Mouse (Mus musculus) lung, postnatal 36 days (tissue): ENCODE data around the gene Psmb8.
"Not testable (repeated sequence)": the region's sequence is repeated elsewhere in the genome, so short reads cannot be mapped to it uniquely, and the experiment has no call there.

ENCODE experiments used
- DNase-seq: peaks from one replicate; pipeline ENCODE4 v3.0.0; 2022; ENCODE audit warnings: mixed read lengths

The Psmb8 gene

DNA sequence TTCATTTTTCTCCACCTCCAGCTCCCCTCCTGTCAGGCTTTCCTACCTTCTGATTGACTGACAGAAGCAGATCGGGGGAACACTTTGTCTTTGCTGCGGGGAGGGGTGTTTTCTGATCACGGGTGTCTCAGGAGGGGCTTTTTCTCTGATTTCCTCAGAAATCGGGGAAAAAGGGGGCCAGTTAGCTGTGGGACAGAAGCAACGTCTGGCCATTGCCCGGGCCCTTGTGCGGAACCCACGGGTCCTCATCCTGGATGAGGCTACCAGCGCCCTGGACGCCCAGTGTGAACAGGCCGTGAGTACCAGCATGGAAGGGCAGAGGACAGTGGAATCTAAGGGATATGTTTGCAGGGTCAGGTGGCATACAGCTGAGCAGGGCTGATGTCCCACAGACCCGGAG, 17.7 kb downstream of the Psmb8 start:
- no peak for DNase-seq

GRCm38 (mm10) chr17:34217216-34217928, 19.9 kb downstream of the Psmb8 start:
- no peak for DNase-seq

DNA sequence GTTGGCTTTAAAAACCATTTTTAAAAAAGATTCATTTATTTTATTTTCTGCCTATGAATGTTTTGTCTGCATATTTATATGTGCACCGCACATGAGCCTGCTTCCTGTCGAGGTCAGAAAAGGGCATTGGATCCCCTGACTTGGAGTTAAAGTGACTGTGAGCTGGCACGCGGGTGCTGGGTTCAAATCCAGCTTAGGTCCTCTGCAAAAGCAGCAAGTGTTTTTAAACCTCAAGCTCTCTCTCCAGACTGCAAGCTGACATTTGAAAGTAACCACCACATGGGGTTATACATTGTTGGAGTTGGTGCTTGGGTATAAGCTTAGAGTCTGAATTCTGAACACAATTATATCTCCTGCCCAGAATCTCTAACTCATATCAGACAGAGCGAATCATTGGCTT, 20.5 kb downstream of the Psmb8 start:
- no peak for DNase-seq

GRCm38 (mm10) chr17:34218675-34219074, 21.2 kb downstream of the Psmb8 start:
- peak; percentile 85 for DNase-seq

DNA sequence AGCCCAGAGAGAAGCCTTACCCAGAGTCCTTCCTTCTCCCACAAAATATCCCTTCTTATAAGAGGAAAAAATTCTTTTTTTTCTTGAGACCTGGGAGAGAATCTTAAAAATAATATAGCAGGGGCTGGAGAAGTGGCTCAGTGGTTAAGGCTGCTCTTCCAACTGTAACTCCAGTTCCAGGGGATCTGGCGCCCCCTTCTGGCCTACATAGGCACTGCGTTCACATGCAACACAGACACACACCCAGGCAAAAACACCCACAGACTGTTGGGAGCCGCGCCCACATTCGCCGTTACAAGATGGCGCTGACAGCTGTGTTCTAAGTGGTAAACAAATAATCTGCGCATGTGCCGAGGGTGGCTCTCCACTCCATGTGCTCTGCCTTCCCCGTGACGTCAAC, 21.6 kb downstream of the Psmb8 start:
- DNase-seq = peak; percentile 81

DNA sequence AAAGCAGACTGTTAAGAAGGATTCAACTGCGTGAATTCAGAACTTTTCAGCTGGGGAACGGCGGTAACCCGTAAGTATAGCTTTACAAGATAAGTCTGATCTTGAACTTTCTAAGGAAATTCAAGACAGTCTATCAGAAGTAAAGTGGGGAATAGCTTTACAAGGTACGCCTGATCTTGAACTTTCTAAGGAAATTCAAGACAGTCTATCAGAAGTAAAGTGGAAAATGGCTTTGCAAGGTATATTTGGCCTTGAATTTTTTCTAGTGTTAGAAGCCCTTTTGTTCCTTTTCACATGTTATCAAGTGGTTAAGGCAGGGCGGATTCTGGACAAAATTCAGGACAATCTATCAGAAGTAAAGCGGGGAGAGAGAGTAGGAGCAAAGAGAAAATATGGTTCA, 22.3 kb downstream of the Psmb8 start:
- peak; percentile 37 for DNase-seq

DNA sequence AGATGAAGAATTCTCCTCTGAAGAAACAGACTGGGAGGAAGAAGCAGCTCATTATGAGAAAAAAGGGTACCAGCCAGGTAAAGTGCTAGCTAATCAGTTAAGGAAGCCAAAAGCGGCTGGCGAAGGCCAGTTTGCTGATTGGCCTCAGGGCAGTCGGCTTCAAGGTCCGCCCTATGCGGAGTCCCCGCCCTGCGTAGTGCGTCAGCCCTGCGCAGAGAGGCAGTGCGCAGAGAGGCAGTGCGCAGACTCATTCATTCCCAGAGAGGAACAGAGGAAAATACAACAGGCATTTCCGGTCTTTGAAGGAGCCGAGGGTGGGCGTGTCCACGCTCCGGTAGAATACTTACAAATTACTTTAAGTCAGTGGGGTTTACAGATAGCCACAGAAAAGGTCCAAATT, 22.9 kb downstream of the Psmb8 start:
- not testable (repeated sequence) for DNase-seq

DNA sequence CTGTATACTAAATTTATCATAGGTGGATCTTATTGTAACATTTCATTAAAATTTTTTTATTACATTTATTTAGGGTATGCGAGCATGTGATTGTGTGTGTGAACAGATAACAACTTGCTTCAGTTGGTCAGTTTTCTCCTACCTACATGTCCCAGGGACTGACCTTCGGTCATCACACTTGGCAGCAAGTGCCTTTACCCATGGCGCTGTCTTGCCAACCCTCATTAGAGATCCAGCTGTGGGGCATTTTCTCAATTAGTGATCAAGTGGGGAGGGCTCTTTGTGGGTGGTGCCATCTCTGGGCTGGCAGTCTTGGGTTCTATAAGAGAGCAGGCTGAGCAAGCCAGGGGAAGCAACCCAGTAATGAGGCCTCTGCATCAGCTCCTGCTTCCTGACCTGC, 27.3 kb downstream of the Psmb8 start:
- no peak for DNase-seq

GRCm38 (mm10) chr17:34225426-34225825, 27.9 kb downstream of the Psmb8 start:
- no peak for DNase-seq

DNA sequence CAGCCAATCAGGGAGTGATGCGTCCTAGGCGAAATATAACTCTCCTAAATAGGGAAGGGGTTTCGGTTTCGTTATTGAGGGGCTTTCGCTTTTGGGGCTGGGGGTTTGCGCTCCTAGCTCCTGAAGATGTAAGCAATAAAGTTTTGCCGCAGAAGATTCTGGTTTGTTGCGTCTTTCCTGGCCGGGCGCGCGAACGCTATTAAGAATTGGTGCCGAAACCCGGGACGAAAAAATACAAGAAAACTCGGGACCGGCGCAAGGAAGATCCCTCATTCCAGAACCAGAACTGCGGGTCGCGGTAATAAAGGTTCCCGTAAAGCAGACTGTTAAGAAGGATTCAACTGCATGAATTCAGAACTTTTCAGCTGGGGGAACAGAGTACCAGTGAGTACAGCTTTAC, 28.4 kb downstream of the Psmb8 start:
- not testable (repeated sequence) for DNase-seq

DNA sequence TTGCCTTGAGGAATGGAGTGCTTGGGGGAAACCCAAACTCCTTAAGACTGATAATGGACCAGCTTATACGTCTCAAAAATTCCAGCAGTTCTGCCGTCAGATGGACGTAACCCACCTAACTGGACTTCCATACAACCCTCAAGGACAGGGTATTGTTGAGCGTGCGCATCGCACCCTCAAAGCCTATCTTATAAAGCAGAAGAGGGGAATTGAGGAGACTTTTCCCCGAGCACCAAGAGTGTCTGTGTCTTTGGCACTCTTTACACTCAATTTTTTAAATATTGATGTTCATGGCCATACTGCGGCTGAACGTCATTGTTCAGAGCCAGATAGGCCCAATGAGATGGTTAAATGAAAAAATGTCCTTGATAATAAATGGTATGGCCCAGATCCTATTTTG, 33.5 kb downstream of the Psmb8 start:
- not testable (repeated sequence) for DNase-seq

- DNase-seq = not testable (repeated sequence)
These were observed 34.5 kb downstream of the Psmb8 start for GRCm38 (mm10) chr17:34232021-34232420.

GRCm38 (mm10) chr17:34234926-34235325, 37.4 kb downstream of the Psmb8 start:
- peak; percentile 91 for DNase-seq

GRCm38 (mm10) chr17:34236691-34237090, 39.2 kb downstream of the Psmb8 start:
- DNase-seq = peak; percentile 75

- no peak for DNase-seq
These were observed 40.2 kb downstream of the Psmb8 start for GRCm38 (mm10) chr17:34237741-34238140.

DNA sequence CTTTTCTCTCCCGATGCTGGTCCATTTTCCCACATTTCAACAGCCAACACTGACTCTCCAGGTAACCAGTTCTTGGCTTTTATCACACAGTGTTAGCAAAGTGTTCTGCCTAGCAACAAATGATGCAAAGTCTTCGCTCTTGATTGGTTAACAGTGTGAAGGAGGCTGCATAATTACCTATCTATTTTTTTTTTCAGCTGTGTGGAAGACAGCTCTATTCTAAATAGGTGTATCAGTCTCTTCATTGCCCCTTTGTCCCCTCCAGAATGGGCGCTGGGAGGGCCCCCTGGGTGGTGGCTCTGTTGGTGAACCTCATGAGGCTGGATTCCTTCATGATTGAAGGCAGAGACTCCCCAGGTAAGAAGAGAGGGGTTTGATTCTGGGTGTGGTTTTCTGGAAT, 41.2 kb downstream of the Psmb8 start, which contains the start of gene H2-Ob:
H2-Ob (plus strand) TSS at position 198 of the 400 bp plus-strand sequence.
- DNase-seq = peak; percentile 91

DNA sequence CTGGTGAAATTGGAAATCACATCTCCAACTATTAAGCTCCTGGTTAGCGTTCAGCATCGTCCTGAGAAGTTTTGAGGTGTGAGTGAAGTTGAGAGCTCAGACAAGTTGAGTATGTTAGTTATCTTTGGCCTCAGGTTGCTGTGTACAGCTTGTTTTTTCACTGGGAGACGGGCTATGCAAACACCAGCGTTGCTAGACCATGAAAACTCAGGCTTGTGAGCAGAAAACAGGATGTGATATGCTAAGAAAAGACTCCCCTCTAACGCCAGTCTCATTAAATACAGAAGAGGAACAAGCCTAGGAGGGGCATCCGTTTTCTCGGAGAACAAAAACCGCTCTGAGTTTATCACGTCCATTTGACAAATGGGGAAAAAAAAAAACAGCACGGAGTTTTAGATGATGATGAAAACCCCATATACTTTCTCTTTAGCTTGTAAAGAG, 42.1 kb downstream of the Psmb8 start:
- DNase-seq = peak; percentile 57

DNA sequence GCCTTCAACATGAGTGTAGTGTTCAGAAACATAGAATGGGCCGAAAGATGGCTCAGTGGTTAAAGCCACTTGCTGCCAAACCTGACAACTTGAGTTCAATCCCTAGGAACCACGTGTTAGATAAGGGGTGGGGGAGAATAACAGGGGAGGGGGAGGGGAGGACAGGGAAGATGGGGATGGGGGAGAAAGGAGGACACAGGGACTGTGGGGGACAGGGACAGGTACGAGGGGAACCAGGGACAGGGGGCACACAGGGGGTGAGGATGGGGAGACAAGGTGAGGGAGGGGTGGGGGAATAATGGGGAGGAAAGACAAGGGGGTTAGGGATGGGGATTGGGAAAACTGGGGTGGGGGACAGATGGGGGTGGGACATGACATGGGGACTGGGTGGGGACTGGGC, 42.8 kb downstream of the Psmb8 start:
- no peak for DNase-seq

GRCm38 (mm10) chr17:34240916-34241315, 43.4 kb downstream of the Psmb8 start:
- DNase-seq = no peak

GRCm38 (mm10) chr17:34244656-34245055, 47.1 kb downstream of the Psmb8 start:
- no peak for DNase-seq

DNA sequence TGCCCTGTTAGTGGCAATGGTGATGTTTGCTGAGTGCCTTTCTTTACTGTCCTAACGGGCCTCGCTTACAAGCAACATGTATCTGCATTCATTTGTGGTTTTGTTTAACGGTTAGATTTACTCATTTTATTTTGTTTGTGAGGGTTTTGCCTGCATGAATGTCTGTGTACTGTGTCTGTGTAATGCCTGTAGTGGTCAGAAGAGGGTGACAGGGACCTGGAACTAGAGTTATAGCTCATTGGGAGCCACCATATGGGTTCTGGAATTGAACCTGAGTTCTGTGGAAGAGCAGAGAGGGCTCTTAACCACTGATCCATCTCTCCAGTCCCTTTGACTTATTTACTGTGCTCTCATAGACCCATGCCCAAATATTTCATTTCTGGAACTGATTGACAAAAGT, 49.5 kb downstream of the Psmb8 start:
- no peak for DNase-seq

GRCm38 (mm10) chr17:34248764-34249163, 51.2 kb downstream of the Psmb8 start:
- DNase-seq = peak; percentile 34

GRCm38 (mm10) chr17:34249361-34249760, 51.8 kb downstream of the Psmb8 start:
- DNase-seq = no peak

- peak; percentile 81 for DNase-seq
These were observed 52.4 kb downstream of the Psmb8 start for GRCm38 (mm10) chr17:34249878-34250277.
